Mouse (Mus musculus): ENCODE measurements at regions not wholly inside any gene's neighbourhood (a gene's known extent, or its start where the extent isn't known, plus 50 kb on each side); places are given as distances from the start of the nearest gene placed in this dataset.

- DNase-seq (ENCODE audit: low spot score) = no peak
- no peak overlapping the region for H3K4me2 ChIP-seq
Measured at GRCm38 (mm10) chr9:120653170-120653569, 81.9 kb downstream of the Rpl14 start.

DNA sequence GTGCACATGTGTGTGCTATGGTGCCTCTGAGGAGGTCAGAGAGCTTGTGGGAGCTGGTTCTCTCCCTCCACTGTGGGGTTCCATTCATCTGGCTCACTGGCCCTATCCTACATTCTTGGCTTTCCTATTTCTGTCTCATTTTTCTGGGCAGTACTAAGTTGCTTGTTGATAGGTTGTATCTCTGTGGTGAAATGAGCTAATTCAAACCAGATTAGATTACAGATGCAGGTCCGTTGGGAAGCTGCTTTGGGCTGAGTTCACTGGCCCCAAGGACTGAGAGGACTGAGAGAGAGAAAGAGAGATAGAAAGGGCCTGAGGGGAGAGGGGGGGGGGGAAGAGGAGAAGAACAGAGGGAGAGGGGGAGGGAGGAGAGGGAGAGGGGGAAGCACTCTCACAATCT lies 83.5 kb downstream of the Rpl14 start:
- H3K9ac ChIP-seq (ENCODE audit: low read depth, low read length) = no peak overlapping the region
- no peaks in the 10 kb centered on the region for H3K36me3 ChIP-seq (ENCODE audit: control insufficient read depth, insufficient read depth, low read length)
- H3K4me3 ChIP-seq (ENCODE audit: low read depth, low read length) = no peak overlapping the region
- DNase-seq (ENCODE audit: low spot score) (no peak), ATAC-seq (replicated peaks; ENCODE audit: low FRiP score) (no peak)
- H3K9me3 ChIP-seq (ENCODE audit: control insufficient read depth, low read length) = no peaks in the 10 kb centered on the region
- no peak overlapping the region for H3K4me2 ChIP-seq
- H3K27ac ChIP-seq (ENCODE audit: low read depth, low read length) = no peak overlapping the region
- no peaks in the 10 kb centered on the region for H3K4me1 ChIP-seq (replicated peaks; ENCODE audit: control insufficient read depth, insufficient read depth, low read length)
- 29% methylated on average over 1 of the region's 1 CpGs for WGBS
- H3K27me3 ChIP-seq (replicated peaks; ENCODE audit: control insufficient read depth, insufficient read depth, low read length) = 0 out of 2 replicates have a peak, but pooled peaks cover 2% of the 10 kb centered on the region

More at GRCm38 (mm10) chr9:120653170-120653569, 81.9 kb downstream of the Rpl14 start:
- no peaks in the 10 kb centered on the region for H3K9me3 ChIP-seq (ENCODE audit: control insufficient read depth, low read length)
- WGBS = 72% methylated on average over 5 of the region's 5 CpGs
- H3K27me3 ChIP-seq (replicated peaks; ENCODE audit: control insufficient read depth, insufficient read depth, low read length) = 0 out of 2 replicates have a peak, but pooled peaks cover 2% of the 10 kb centered on the region
- no peak overlapping the region for H3K27ac ChIP-seq (ENCODE audit: low read depth, low read length)
- no peaks in the 10 kb centered on the region for H3K36me3 ChIP-seq (ENCODE audit: control insufficient read depth, insufficient read depth, low read length)
- no peak overlapping the region for H3K9ac ChIP-seq (ENCODE audit: low read depth, low read length)
- H3K4me3 ChIP-seq (ENCODE audit: low read depth, low read length) = no peak overlapping the region
- no peaks in the 10 kb centered on the region for H3K4me1 ChIP-seq (replicated peaks; ENCODE audit: control insufficient read depth, insufficient read depth, low read length)
- no peak for ATAC-seq (replicated peaks; ENCODE audit: low FRiP score)

- no peak overlapping the region for H3K4me3 ChIP-seq (ENCODE audit: low read depth, low read length)
- DNase-seq (ENCODE audit: low spot score) = no peak
- H3K4me1 ChIP-seq (replicated peaks; ENCODE audit: control insufficient read depth, insufficient read depth, low read length) = no peaks in the 10 kb centered on the region
- 0 out of 2 replicates have a peak, but pooled peaks cover 2% of the 10 kb centered on the region for H3K27me3 ChIP-seq (replicated peaks; ENCODE audit: control insufficient read depth, insufficient read depth, low read length)
- no peaks in the 10 kb centered on the region for H3K9me3 ChIP-seq (ENCODE audit: control insufficient read depth, low read length)
- WGBS = 18% methylated on average over 6 of the region's 6 CpGs
- no peaks in the 10 kb centered on the region for H3K36me3 ChIP-seq (ENCODE audit: control insufficient read depth, insufficient read depth, low read length)
- H3K9ac ChIP-seq (ENCODE audit: low read depth, low read length) = no peak overlapping the region
- H3K4me2 ChIP-seq = no peak overlapping the region
- H3K27ac ChIP-seq (ENCODE audit: low read depth, low read length) = no peak overlapping the region
- no peak for ATAC-seq (replicated peaks; ENCODE audit: low FRiP score)
Measured at GRCm38 (mm10) chr9:120656976-120657375, 85.7 kb downstream of the Rpl14 start.

DNA sequence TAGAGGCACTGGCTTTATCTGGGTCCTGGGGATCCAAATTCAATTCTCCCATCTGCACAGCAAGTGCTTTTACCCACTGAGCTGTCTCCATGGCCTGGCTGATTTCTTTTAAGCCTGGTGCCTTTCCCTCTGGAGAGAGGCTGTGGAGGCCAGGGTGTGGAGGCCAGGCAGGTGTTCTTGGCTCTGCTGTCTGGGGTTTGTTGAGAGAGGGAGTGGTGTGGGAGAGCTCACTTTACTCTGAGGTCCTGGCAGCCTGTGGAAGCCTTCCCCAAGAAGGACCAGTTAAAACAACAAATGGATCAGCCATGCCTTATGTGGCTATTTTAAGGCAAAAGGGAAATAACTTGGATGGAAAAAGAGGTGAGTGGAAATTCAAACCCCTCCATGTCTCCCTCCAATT lies 86.5 kb downstream of the Rpl14 start:
- Histone ChIP-seq H3K4me3 (ENCODE audit: low read depth, low read length) (no peak overlapping the region), H3K9ac (ENCODE audit: low read depth, low read length) (no peak overlapping the region), H3K4me2 (no peak overlapping the region), H3K4me1 (replicated peaks; ENCODE audit: control insufficient read depth, insufficient read depth, low read length) (no peaks in the 10 kb centered on the region), H3K9me3 (ENCODE audit: control insufficient read depth, low read length) (no peaks in the 10 kb centered on the region), H3K27ac (ENCODE audit: low read depth, low read length) (no peak overlapping the region), H3K27me3 (replicated peaks; ENCODE audit: control insufficient read depth, insufficient read depth, low read length) (0 out of 2 replicates have a peak, but pooled peaks cover 2% of the 10 kb centered on the region), H3K36me3 (ENCODE audit: control insufficient read depth, insufficient read depth, low read length) (no peaks in the 10 kb centered on the region)
- DNase-seq (ENCODE audit: low spot score) (no peak), ATAC-seq (replicated peaks; ENCODE audit: low FRiP score) (no peak)

GRCm38 (mm10) chr9:120658576-120658975 lies 87.3 kb downstream of the Rpl14 start:
- DNase-seq (ENCODE audit: low spot score) (no peak), ATAC-seq (replicated peaks; ENCODE audit: low FRiP score) (no peak)
- H3K4me1 ChIP-seq (replicated peaks; ENCODE audit: control insufficient read depth, insufficient read depth, low read length) = no peaks in the 10 kb centered on the region
- no peaks in the 10 kb centered on the region for H3K36me3 ChIP-seq (ENCODE audit: control insufficient read depth, insufficient read depth, low read length)
- no peaks in the 10 kb centered on the region for H3K9me3 ChIP-seq (ENCODE audit: control insufficient read depth, low read length)
- WGBS = 87% methylated on average over 2 of the region's 2 CpGs
- no peak overlapping the region for H3K9ac ChIP-seq (ENCODE audit: low read depth, low read length)
- H3K27ac ChIP-seq (ENCODE audit: low read depth, low read length) = no peak overlapping the region
- H3K27me3 ChIP-seq (replicated peaks; ENCODE audit: control insufficient read depth, insufficient read depth, low read length) = 0 out of 2 replicates have a peak, but pooled peaks cover 2% of the 10 kb centered on the region
- no peak overlapping the region for H3K4me3 ChIP-seq (ENCODE audit: low read depth, low read length)
- no peak overlapping the region for H3K4me2 ChIP-seq

GRCm38 (mm10) chr9:120661226-120661625 lies 90.0 kb downstream of the Rpl14 start:
- no peaks in the 10 kb centered on the region for H3K27me3 ChIP-seq (replicated peaks; ENCODE audit: control insufficient read depth, insufficient read depth, low read length)
- no peak overlapping the region for H3K27ac ChIP-seq (ENCODE audit: low read depth, low read length)
- H3K4me3 ChIP-seq (ENCODE audit: low read depth, low read length) = no peak overlapping the region
- DNase-seq (ENCODE audit: low spot score) (no peak), ATAC-seq (replicated peaks; ENCODE audit: low FRiP score) (no peak)
- H3K36me3 ChIP-seq (ENCODE audit: control insufficient read depth, insufficient read depth, low read length) = no peaks in the 10 kb centered on the region
- H3K9me3 ChIP-seq (ENCODE audit: control insufficient read depth, low read length) = no peaks in the 10 kb centered on the region
- no peak overlapping the region for H3K9ac ChIP-seq (ENCODE audit: low read depth, low read length)
- H3K4me1 ChIP-seq (replicated peaks; ENCODE audit: control insufficient read depth, insufficient read depth, low read length) = no peaks in the 10 kb centered on the region
- H3K4me2 ChIP-seq = no peak overlapping the region
- 72% methylated on average over 5 of the region's 5 CpGs for WGBS

DNA sequence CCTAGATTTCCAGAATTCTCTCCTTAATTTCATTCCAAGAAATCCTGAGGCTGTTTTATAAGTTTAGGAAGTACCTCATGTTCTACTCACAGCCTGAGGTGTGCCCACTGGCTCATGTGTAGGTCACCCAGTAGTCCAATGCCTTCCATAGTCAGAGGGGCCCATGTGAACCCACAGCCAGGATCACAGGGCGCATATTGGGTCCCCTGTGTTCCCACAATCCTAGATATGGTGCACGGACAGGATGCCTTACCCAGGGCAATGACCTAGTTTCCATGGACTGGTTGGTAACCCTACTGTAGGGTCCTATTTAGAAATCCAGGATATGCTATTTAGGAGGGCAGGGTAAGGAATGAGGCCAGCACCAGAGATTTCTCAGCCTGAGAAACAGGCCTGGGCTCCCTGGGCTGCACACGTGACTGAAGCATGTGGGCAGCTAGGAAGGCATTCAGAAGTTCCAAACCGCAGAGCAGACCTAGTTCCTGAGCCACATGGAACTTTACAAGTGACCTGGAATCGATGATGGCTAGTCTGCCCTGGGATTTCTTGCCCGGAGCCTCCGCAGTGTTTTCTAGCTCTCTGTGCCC lies 90.5 kb downstream of the Rpl14 start:
- WGBS = 87% methylated on average over 7 of the region's 7 CpGs
- Histone ChIP-seq H3K4me2 (no peak overlapping the region), H3K4me3 (ENCODE audit: low read depth, low read length) (no peak overlapping the region), H3K4me1 (replicated peaks; ENCODE audit: control insufficient read depth, insufficient read depth, low read length) (no peaks in the 10 kb centered on the region), H3K9me3 (ENCODE audit: control insufficient read depth, low read length) (no peaks in the 10 kb centered on the region), H3K27ac (ENCODE audit: low read depth, low read length) (no peak overlapping the region), H3K36me3 (ENCODE audit: control insufficient read depth, insufficient read depth, low read length) (no peaks in the 10 kb centered on the region), H3K27me3 (replicated peaks; ENCODE audit: control insufficient read depth, insufficient read depth, low read length) (no peaks in the 10 kb centered on the region), H3K9ac (ENCODE audit: low read depth, low read length) (no peak overlapping the region)
- ATAC-seq (replicated peaks; ENCODE audit: low FRiP score) (no peak), DNase-seq (ENCODE audit: low spot score) (no peak)

GRCm38 (mm10) chr9:120663181-120663580 lies 91.9 kb downstream of the Rpl14 start:
- DNase-seq (ENCODE audit: low spot score) = no peak
- H3K27ac ChIP-seq (ENCODE audit: low read depth, low read length) = no peak overlapping the region
- no peaks in the 10 kb centered on the region for H3K36me3 ChIP-seq (ENCODE audit: control insufficient read depth, insufficient read depth, low read length)
- H3K4me3 ChIP-seq (ENCODE audit: low read depth, low read length) = no peak overlapping the region
- H3K27me3 ChIP-seq (replicated peaks; ENCODE audit: control insufficient read depth, insufficient read depth, low read length) = no peaks in the 10 kb centered on the region
- H3K9ac ChIP-seq (ENCODE audit: low read depth, low read length) = no peak overlapping the region
- H3K4me2 ChIP-seq = no peak overlapping the region
- no peak for ATAC-seq (replicated peaks; ENCODE audit: low FRiP score)
- WGBS = 56% methylated on average over 6 of the region's 6 CpGs
- H3K9me3 ChIP-seq (ENCODE audit: control insufficient read depth, low read length) = no peaks in the 10 kb centered on the region
- H3K4me1 ChIP-seq (replicated peaks; ENCODE audit: control insufficient read depth, insufficient read depth, low read length) = no peaks in the 10 kb centered on the region

DNA sequence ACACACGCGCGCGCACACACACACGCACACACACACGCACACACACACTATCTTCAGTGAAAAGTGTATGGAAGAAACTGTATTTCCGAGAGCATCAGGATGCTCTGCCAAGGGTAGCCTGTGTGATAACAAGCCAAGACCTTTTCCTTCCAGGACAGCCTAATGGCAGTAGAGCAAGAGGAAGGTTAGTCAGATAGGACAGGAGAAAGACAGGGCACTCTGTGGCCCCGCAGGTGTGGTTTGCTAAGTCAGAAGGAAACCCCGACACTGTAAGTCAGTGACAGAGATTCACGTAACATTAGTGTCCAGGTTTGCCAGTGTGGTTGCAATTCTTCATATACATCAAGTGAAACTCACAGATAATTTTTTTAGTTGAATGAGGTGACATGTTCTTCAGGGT lies 92.8 kb downstream of the Rpl14 start:
- Histone ChIP-seq H3K27me3 (replicated peaks; ENCODE audit: control insufficient read depth, insufficient read depth, low read length) (no peaks in the 10 kb centered on the region), H3K4me2 (no peak overlapping the region), H3K4me1 (replicated peaks; ENCODE audit: control insufficient read depth, insufficient read depth, low read length) (no peaks in the 10 kb centered on the region), H3K9ac (ENCODE audit: low read depth, low read length) (no peak overlapping the region), H3K9me3 (ENCODE audit: control insufficient read depth, low read length) (no peaks in the 10 kb centered on the region), H3K27ac (ENCODE audit: low read depth, low read length) (no peak overlapping the region), H3K4me3 (ENCODE audit: low read depth, low read length) (no peak overlapping the region), H3K36me3 (ENCODE audit: control insufficient read depth, insufficient read depth, low read length) (no peaks in the 10 kb centered on the region)
- no peak for ATAC-seq (replicated peaks; ENCODE audit: low FRiP score)
- DNase-seq (ENCODE audit: low spot score) = no peak
- 89% methylated on average over 10 of the region's 10 CpGs for WGBS
